Mouse (Mus musculus): ENCODE measurements around the gene Piwil1. TPM values are rescaled to one million over a fixed set of nuclear protein-coding genes. Genes with fewer than 3 reads are reported as not detected.

The Piwil1 gene
- polyA plus RNA-seq (2012; rRNA removed) = not detected in 2 replicates

- Histone ChIP-seq H3K4me3 (replicated peaks; ENCODE audit: extremely low read depth, low read depth, low read length) (no peak within 1 kb of the TSS), H3K4me1 (ENCODE audit: control insufficient read depth, insufficient read depth, low read length) (no peaks in the 10 kb centered on the region; the same call in 1 of the 2 replicates)
- 79% methylated on average over 4 of the region's 4 CpGs for WGBS
- TF ChIP-seq POLR2A (IDR thresholded peaks at IDR 0.05; ENCODE audit: borderline replicate concordance, extremely low read depth, low read depth, low read length) (no peak), CTCF (IDR thresholded peaks at IDR 0.05; ENCODE audit: insufficient read depth, low read length) (no peak)
- no peak for DNase-seq
Observed at GRCm38 (mm10) chr5:128702224-128702623, at the start of gene Piwil1. Piwil1 (plus strand) TSS chr5:128702524.

DNA sequence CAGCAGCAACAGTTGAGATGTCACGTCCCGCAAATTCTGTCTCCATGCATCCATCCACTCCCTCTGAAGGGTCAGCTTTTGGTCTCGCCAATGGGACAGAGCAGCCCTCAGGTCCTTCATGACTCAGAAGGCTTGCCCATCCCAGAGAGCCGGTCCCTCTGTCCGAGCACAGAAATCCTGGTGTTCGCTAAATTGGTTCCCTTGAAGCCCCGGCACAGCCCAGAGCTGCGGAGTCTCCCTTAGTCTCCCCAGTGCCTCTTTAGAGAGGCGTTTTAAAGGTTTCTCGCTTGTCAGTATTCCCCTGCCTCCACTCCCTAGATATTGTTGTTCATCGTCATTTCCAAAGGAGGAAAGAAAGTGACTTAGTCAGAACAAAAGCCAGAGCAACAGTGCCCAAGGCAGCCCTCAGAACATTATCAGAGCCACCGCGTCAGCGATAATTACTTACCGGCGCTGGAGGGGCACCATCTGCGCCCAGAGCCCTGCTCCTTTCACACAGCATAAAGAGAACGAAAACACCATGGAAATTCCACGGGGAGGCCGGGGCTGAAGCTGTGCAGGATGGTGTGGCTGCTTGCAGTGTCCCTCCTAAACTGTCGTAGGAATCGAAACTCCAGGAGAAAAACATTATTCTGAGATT is 45.7 kb upstream of the Piwil1 start:
- no peak for DNase-seq
- no peak overlapping the region for H3K4me3 ChIP-seq (replicated peaks; ENCODE audit: extremely low read depth, low read depth, low read length)
- H3K4me1 ChIP-seq (ENCODE audit: control insufficient read depth, insufficient read depth, low read length) = no peaks in the 10 kb centered on the region
- TF ChIP-seq POLR2A (IDR thresholded peaks at IDR 0.05; ENCODE audit: borderline replicate concordance, extremely low read depth, low read depth, low read length) = no peak
- no peak for TF ChIP-seq CTCF (IDR thresholded peaks at IDR 0.05; ENCODE audit: insufficient read depth, low read length)
- 62% methylated on average over 22 of the region's 22 CpGs for WGBS

DNA sequence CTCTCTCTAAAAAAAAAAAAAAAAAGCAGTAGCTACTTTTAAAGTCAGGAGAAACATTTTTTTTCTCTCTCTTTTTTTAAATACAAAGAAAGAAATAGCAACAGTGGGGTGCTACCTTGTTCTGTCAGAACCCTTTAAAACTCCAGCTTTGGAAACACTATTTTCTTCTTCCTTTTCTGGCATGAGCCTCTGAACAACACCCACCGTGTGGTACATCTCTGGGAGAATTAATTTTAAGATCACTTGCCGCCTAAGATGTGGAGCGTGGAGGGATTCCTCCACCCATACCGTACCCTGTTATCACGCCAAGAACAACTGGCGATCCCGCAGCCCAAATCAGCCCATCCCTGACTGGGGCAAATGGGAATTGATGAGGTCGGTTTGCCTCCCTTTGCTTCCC is 42.2 kb upstream of the Piwil1 start:
- no peak for DNase-seq
- WGBS = 59% methylated on average over 8 of the region's 8 CpGs
- no peaks in the 10 kb centered on the region for H3K4me1 ChIP-seq (ENCODE audit: control insufficient read depth, insufficient read depth, low read length)
- TF ChIP-seq POLR2A (IDR thresholded peaks at IDR 0.05; ENCODE audit: borderline replicate concordance, extremely low read depth, low read depth, low read length) (no peak), CTCF (IDR thresholded peaks at IDR 0.05; ENCODE audit: insufficient read depth, low read length) (no peak)
- no peak overlapping the region for H3K4me3 ChIP-seq (replicated peaks; ENCODE audit: extremely low read depth, low read depth, low read length)

- Histone ChIP-seq H3K4me3 (replicated peaks; ENCODE audit: extremely low read depth, low read depth, low read length) (no peak overlapping the region), H3K4me1 (ENCODE audit: control insufficient read depth, insufficient read depth, low read length) (no peaks in the 10 kb centered on the region)
- WGBS = 95% methylated on average over 6 of the region's 6 CpGs
- no peak for DNase-seq
- no peak for TF ChIP-seq CTCF (IDR thresholded peaks at IDR 0.05; ENCODE audit: insufficient read depth, low read length)
- TF ChIP-seq POLR2A (IDR thresholded peaks at IDR 0.05; ENCODE audit: borderline replicate concordance, extremely low read depth, low read depth, low read length) = no peak
Observed at GRCm38 (mm10) chr5:128662881-128663280, 39.4 kb upstream of the Piwil1 start.

GRCm38 (mm10) chr5:128663976-128664375 is 38.3 kb upstream of the Piwil1 start:
- no peak for TF ChIP-seq CTCF (IDR thresholded peaks at IDR 0.05; ENCODE audit: insufficient read depth, low read length)
- TF ChIP-seq POLR2A (IDR thresholded peaks at IDR 0.05; ENCODE audit: borderline replicate concordance, extremely low read depth, low read depth, low read length) = no peak
- no peak for DNase-seq
- H3K4me3 ChIP-seq (replicated peaks; ENCODE audit: extremely low read depth, low read depth, low read length) = no peak overlapping the region
- 78% methylated on average over 7 of the region's 7 CpGs for WGBS
- no peaks in the 10 kb centered on the region for H3K4me1 ChIP-seq (ENCODE audit: control insufficient read depth, insufficient read depth, low read length)

- WGBS = 100% methylated on average over 1 of the region's 1 CpGs
- no peak for DNase-seq
- TF ChIP-seq CTCF (IDR thresholded peaks at IDR 0.05; ENCODE audit: insufficient read depth, low read length) (no peak), POLR2A (IDR thresholded peaks at IDR 0.05; ENCODE audit: borderline replicate concordance, extremely low read depth, low read depth, low read length) (no peak)
- Histone ChIP-seq H3K4me3 (replicated peaks; ENCODE audit: extremely low read depth, low read depth, low read length) (no peak overlapping the region), H3K4me1 (ENCODE audit: control insufficient read depth, insufficient read depth, low read length) (no peaks in the 10 kb centered on the region)
Observed at GRCm38 (mm10) chr5:128665045-128665444, 37.3 kb upstream of the Piwil1 start.

DNA sequence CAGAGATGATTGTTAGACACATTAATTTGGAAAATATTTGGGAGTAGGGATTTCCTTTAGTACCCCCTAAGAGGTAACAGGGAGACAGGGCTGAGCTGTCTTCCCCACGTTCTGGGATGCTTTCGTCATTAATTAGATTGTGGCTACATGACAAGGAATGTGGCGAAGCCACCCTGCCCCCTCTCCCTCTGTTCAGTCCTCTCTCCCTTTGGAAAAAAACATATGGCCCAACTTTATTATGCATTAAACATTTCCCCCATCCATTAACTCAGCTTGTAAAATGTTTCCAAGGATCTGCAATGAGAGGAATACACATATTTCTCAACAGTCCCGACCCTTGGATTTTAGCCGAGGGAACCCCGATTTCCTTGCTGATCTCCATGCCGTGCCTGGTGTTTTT is 35.0 kb upstream of the Piwil1 start:
- DNase-seq = no peak
- H3K4me3 ChIP-seq (replicated peaks; ENCODE audit: extremely low read depth, low read depth, low read length) = no peak overlapping the region
- WGBS = 31% methylated on average over 7 of the region's 7 CpGs
- H3K4me1 ChIP-seq (ENCODE audit: control insufficient read depth, insufficient read depth, low read length) = no peaks in the 10 kb centered on the region
- TF ChIP-seq POLR2A (IDR thresholded peaks at IDR 0.05; ENCODE audit: borderline replicate concordance, extremely low read depth, low read depth, low read length) (no peak), CTCF (IDR thresholded peaks at IDR 0.05; ENCODE audit: insufficient read depth, low read length) (no peak)

- no peak for DNase-seq
- H3K4me1 ChIP-seq (ENCODE audit: control insufficient read depth, insufficient read depth, low read length) = no peaks in the 10 kb centered on the region
- WGBS = 47% methylated on average over 9 of the region's 9 CpGs
- H3K4me3 ChIP-seq (replicated peaks; ENCODE audit: extremely low read depth, low read depth, low read length) = no peak overlapping the region
- TF ChIP-seq POLR2A (IDR thresholded peaks at IDR 0.05; ENCODE audit: borderline replicate concordance, extremely low read depth, low read depth, low read length) (no peak), CTCF (IDR thresholded peaks at IDR 0.05; ENCODE audit: insufficient read depth, low read length) (no peak)
Observed at GRCm38 (mm10) chr5:128674124-128674523, 28.2 kb upstream of the Piwil1 start.

DNA sequence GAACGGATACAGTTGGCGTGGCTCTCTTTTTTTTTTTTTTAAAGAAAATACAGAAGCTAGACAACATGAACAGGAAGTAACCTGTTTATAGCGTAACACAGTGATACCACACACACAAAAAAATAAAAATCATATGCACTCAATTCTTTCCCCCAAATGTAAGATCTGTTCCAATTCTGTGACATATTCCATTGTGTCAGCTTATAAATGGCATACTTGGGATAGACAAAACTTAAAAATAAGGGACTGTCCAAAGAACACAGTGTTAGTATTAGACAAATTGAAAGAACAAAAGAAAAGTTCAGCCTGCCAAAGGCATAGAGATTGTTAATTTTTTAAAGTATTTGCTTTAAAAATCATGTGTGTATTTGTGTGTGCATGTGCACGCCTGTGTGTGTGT is 25.0 kb upstream of the Piwil1 start:
- 78% methylated on average over 4 of the region's 4 CpGs for WGBS
- TF ChIP-seq POLR2A (IDR thresholded peaks at IDR 0.05; ENCODE audit: borderline replicate concordance, extremely low read depth, low read depth, low read length) (no peak), CTCF (IDR thresholded peaks at IDR 0.05; ENCODE audit: insufficient read depth, low read length) (no peak)
- no peak for DNase-seq

GRCm38 (mm10) chr5:128677861-128678260 is 24.5 kb upstream of the Piwil1 start:
- no peak for DNase-seq

More for the DNA sequence above, 25.0 kb upstream of the Piwil1 start:
- Histone ChIP-seq H3K4me1 (ENCODE audit: control insufficient read depth, insufficient read depth, low read length) (no peaks in the 10 kb centered on the region), H3K4me3 (replicated peaks; ENCODE audit: extremely low read depth, low read depth, low read length) (no peak overlapping the region)

More at GRCm38 (mm10) chr5:128677861-128678260, 24.5 kb upstream of the Piwil1 start:
- Histone ChIP-seq H3K4me1 (ENCODE audit: control insufficient read depth, insufficient read depth, low read length) (no peaks in the 10 kb centered on the region), H3K4me3 (replicated peaks; ENCODE audit: extremely low read depth, low read depth, low read length) (no peak overlapping the region)
- 67% methylated on average over 6 of the region's 6 CpGs for WGBS
- TF ChIP-seq POLR2A (IDR thresholded peaks at IDR 0.05; ENCODE audit: borderline replicate concordance, extremely low read depth, low read depth, low read length) = no peak
- no peak for TF ChIP-seq CTCF (IDR thresholded peaks at IDR 0.05; ENCODE audit: insufficient read depth, low read length)

Measured in lung, adult 2 months (tissue).